Mouse (Mus musculus): ENCODE measurements around the gene Mynn.

DNA sequence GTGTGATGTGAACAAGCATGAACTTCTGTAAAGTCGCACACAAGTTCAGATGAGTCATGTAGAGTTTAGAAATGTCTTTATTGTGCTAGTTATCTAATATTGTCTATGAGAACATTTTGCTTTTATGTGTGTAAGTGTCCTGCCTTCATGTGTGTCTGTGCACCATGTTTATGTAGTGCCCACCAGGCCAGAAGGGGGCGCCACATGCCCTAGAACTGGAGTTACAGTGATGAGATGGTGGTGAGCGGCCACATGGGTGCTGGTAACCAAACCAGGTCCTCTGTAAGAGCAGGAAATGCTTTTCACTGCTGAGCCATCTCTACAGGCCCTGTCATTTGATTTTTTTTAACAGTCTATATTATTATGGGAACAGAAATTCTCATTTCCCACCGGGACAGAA lies 33.8 kb downstream of the Mynn start:
- TF ChIP-seq GATA1 (IDR thresholded peaks at IDR 0.05; ENCODE audit: low read length) = no peak
- no peak for TF ChIP-seq TAL1 (IDR thresholded peaks at IDR 0.05; ENCODE audit: low read length)

All from erythroblast, embryonic 14.5 days (primary cell).